Mouse (Mus musculus): ENCODE measurements around the gene Sult4a1.

DNA sequence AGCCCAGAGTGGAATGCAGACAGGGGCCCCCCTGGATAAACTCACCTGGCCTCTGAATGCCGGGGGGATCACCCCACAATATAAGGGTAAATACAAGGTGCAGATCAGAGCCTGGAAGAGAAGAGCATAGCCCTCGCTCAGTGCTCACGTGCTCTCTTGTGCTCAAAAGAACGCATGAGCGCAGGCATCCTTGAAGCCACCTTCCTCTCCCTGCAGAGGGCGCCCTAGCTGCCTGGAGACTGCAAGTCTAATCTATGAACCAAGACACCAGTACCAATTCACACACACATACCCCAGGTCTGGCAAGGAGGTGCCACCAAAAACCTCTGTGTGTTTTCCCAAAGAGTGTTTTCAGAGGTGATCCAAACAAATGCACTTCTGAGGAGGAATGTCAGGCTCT lies 15.1 kb upstream of the Sult4a1 start:
- TF ChIP-seq FLI1 (IDR thresholded peaks at IDR 0.05; ENCODE audit: low read length) (no peak), GATA1 (IDR thresholded peaks at IDR 0.05; ENCODE audit: borderline replicate concordance, low read length) (no peak)
